Mouse (Mus musculus): ENCODE measurements around the gene Zc4h2.
A peak's percentile ranks its signal among the peaks of the same experiment; 100 is the strongest.

Zc4h2 gene

DNA sequence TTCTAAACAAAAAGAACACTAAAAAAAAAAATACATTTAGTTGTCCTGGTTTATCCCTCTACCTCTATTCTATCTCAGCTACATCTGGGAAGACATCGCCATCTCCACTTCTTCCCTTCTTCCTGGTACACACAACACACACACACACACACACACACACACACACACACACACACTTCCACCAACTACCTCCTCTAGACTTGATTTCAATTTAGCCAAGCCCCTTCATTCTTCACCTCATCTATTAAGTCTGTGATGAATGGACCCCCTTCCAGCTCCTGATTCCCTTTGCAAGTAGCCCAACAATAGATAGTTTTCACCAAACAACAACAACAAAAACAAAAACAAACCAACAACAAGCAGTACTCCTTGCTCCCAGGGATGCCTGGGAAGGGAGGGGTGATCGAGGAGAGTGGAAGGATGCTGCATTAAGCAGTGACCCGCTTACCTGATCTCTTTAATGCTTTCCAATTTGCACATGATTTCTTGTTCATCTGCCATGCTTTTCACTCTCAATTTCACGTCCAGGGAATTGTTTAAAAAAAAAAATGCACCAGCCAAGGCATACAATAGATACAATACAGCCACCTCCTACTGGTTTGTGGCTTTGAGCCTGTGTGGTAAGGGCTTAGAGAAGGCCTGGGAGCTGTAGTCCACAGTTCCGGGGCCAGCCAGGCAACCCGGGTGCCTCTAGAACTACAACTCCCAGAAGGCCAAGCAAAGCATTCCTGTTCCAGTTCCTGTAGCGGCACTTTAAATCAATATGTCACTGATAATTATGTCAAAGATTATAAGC is at the start of gene Zc4h2:
Gene Zc4h2 (minus strand): TSS at position 706 of the 796 bp plus-strand sequence.
- DNase-seq (ENCODE audit: low spot score) = peak; percentile 87

DNA sequence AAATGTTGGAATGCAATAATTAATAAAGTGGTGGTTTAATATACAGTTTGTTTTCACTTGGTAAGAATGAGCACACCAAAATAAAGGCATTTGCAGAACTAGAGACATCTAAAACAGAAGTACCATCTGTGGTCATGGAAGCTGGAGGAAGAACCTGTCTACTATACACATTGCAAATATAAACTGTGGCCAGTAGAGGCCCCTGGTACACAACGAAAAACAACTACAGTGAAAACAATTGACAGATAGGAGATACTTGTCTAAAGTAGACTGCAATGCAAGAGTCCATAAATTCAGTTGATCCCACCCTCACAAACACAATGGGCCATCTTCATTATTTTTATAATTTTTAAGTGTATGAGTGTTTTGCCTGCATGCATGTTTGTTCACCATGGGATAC is 28.8 kb upstream of the Zc4h2 start:
- no peak for DNase-seq (ENCODE audit: low spot score)

DNA sequence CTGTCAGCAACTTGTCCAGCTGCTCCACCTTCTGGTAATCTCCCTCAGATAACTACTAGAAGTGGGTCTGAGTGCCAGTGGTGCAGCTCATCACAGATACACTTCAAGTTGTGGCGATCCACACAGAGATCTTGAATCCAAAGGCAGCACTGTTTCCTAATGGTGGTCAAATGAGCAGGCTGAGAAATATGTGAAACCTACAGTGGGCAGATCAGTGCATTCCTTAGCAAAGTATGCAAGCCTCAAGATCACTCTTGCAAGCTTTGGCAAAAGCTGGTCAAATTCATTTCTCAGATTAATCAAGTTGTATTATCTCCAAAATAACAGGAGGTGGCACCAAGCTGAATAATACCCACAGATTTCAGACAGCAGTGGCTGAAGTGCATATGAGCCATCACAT is 23.9 kb upstream of the Zc4h2 start:
- DNase-seq (ENCODE audit: low spot score) = no peak

DNA sequence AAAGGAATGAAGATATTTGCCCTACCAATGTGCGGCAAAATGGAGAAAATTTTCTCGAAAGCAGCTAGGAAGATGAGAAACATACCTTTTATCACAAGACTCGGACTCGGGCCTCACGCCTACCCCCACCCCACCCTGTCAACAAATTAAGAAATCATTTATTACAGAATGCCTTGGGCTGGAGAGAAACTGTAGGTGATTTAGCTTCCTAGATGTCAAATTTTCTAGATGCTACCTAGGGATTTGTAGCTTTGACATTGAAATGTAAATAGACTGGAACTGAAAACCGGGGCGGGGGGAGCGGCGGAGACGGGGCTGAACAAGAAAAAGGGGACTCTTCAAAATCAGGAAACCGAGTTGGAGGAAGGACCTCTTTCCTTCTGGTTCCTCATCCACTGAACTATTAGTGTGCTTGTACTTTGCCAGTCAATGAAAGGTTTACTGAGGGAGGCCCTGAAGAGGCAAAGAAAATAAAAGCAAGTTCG is 333 bp upstream of the Zc4h2 start:
- no peak for DNase-seq (ENCODE audit: low spot score)

DNA sequence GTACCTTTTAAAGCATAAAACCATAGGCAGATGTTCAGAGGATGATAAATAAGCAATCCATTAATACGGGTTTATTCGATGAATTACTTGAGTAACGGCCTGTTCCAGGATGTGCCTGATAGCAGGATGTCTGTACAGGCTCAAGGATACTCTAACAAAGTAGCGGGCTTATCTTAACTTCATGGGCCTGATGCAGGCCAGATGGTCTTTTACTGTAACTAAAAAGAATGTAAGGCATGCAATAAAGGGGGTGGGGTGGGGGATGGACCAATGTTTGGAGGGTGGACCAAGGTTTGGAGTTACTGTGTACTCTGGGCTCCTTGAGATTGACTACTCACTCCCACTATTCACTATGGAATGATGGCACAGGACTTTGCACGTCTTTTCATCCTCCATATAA is 57.7 kb downstream of the Zc4h2 start:
- DNase-seq (ENCODE audit: low spot score) = peak; percentile 11
